Mouse (Mus musculus) heart, adult 2 months (tissue): ENCODE measurements at regions not wholly inside any gene's neighbourhood (a gene's known extent, or its start where the extent isn't known, plus 50 kb on each side); places are given as distances from the start of the nearest gene placed in this dataset.

Source experiments
- CTCF ChIP-seq: fragments of 200-600 bp; IDR thresholded peaks from 2 replicates; pipeline ENCODE4 v1.8.1; 2022; ENCODE audit warnings: antibody characterized with exemption, mild to moderate bottlenecking, moderate library complexity
- POLR2A ChIP-seq: fragments of 200-500 bp; IDR thresholded peaks from 2 replicates; pipeline ENCODE4 v1.6.1; 2011; ENCODE audit warnings: mild to moderate bottlenecking, low read depth, low read length, control low read depth; ENCODE audit not compliant: insufficient read depth

GRCm38 (mm10) chr2:128508244-128508605, 82.8 kb upstream of the Spdye4c start:
- no peak for TF ChIP-seq CTCF
- no peak for TF ChIP-seq POLR2A
